In genomic region chr2:153543911-153544730, GRCm38 (mm10) we compare ENCODE assay signal across 11 mouse cellular contexts. TPM values are rescaled to one million over a fixed set of nuclear protein-coding genes. Genes with fewer than 3 reads are reported as not detected.
DNase-seq lines count a peak whose midpoint lies in the region; ATAC-seq and TF ChIP-seq lines count a peak whose summit lies in the region.
"Had no signal": no experiment of that assay in that cellular context is flagged by ENCODE, and none has a peak within 500 bp of the region (broad histone marks: within the 10 kb centered on the region; RNA-seq: fewer than 3 reads in every experiment).

No protein-coding gene starts in this region.

- peak overlapping the region; percentile 13; the same call in 1 of the 2 replicates for H3K27ac ChIP-seq in forebrain, embryonic 12.5 days
- no peak overlapping the region for H3K27ac ChIP-seq in forebrain, embryonic 13.5 days
- H3K27ac ChIP-seq in thymus, adult 2 months (ENCODE audit: control insufficient read depth, insufficient read depth, low read length): no peak overlapping the region
- H3K27ac ChIP-seq in intestine, postnatal 0 days (ENCODE audit: low read depth, low read length): no peak overlapping the region

- no peak for TF ChIP-seq CTCF in thymus, adult 2 months (IDR thresholded peaks at IDR 0.05; ENCODE audit: borderline replicate concordance, control insufficient read depth, extremely low read depth, insufficient read depth, low read length, poor library complexity)
- no peak for TF ChIP-seq CTCF in intestine, postnatal 0 days (IDR thresholded peaks at IDR 0.05; ENCODE audit: low read depth)

- no peak overlapping the region for H3K4me2 ChIP-seq in forebrain, embryonic 12.5 days
- no peak overlapping the region for H3K4me2 ChIP-seq in forebrain, embryonic 13.5 days
- H3K4me2 ChIP-seq in intestine, postnatal 0 days (replicated peaks; ENCODE audit: low read depth): no peak overlapping the region

- no peaks in the 10 kb centered on the region; the same call in 1 of the 2 replicates for H3K27me3 ChIP-seq in forebrain, embryonic 12.5 days
- H3K27me3 ChIP-seq in forebrain, embryonic 13.5 days: no peaks in the 10 kb centered on the region; the same call in 1 of the 2 replicates
- no peaks in the 10 kb centered on the region for H3K27me3 ChIP-seq in thymus, adult 2 months (ENCODE audit: control insufficient read depth, insufficient read depth, low read length)
- H3K27me3 ChIP-seq in intestine, postnatal 0 days (replicated peaks; ENCODE audit: control insufficient read depth, insufficient read depth, low read length): no peaks in the 10 kb centered on the region

- peaks cover 28% of the 10 kb centered on the region for H3K4me1 ChIP-seq in forebrain, embryonic 12.5 days
- peaks cover 29% of the 10 kb centered on the region for H3K4me1 ChIP-seq in forebrain, embryonic 13.5 days
- peaks cover 13% of the 10 kb centered on the region for H3K4me1 ChIP-seq in thymus, adult 2 months (replicated peaks; ENCODE audit: control insufficient read depth, insufficient read depth, low read length)
- peaks cover 8% of the 10 kb centered on the region; the same call in 1 of the 2 replicates for H3K4me1 ChIP-seq in intestine, postnatal 0 days (replicated peaks; ENCODE audit: control insufficient read depth, insufficient read depth, low read length)

- H3K4me3 ChIP-seq in forebrain, embryonic 12.5 days (replicated peaks): no peak overlapping the region
- no peak overlapping the region for H3K4me3 ChIP-seq in forebrain, embryonic 13.5 days
- no peak overlapping the region for H3K4me3 ChIP-seq in thymus, adult 2 months (ENCODE audit: control insufficient read depth, insufficient read depth, low read length)
- no peak overlapping the region for H3K4me3 ChIP-seq in intestine, postnatal 0 days (ENCODE audit: low read depth, low read length)

- peak; percentile 60 for DNase-seq in thymus, postnatal 0 days (ENCODE audit: low spot score)
- DNase-seq in thymus, adult 2 months: no peak
- peak; percentile 59 for DNase-seq in lung, postnatal 25 days (ENCODE audit: low spot score)
- no peak for DNase-seq in ovary, postnatal 10 days (ENCODE audit: low spot score)
- no peak for DNase-seq in kidney, adult 18-20 months
- DNase-seq: gastrocnemius, postnatal 10 days had no signal

- H3K9ac ChIP-seq in forebrain, embryonic 12.5 days: no peak overlapping the region
- H3K9ac ChIP-seq in forebrain, embryonic 13.5 days: no peak overlapping the region
- H3K9ac ChIP-seq in intestine, postnatal 0 days (ENCODE audit: low read depth, low read length): no peak overlapping the region

- H3K36me3 ChIP-seq in forebrain, embryonic 12.5 days (replicated peaks): no peaks in the 10 kb centered on the region
- no peaks in the 10 kb centered on the region for H3K36me3 ChIP-seq in forebrain, embryonic 13.5 days (ENCODE audit: poor library complexity, severe bottlenecking)
- no peaks in the 10 kb centered on the region for H3K36me3 ChIP-seq in thymus, adult 2 months (ENCODE audit: control insufficient read depth, insufficient read depth, low read length)
- H3K36me3 ChIP-seq in intestine, postnatal 0 days (ENCODE audit: control insufficient read depth, insufficient read depth): no peaks in the 10 kb centered on the region

- H3K9me3 ChIP-seq in forebrain, embryonic 12.5 days: no peaks in the 10 kb centered on the region
- H3K9me3 ChIP-seq in forebrain, embryonic 13.5 days (replicated peaks): no peaks in the 10 kb centered on the region
- no peaks in the 10 kb centered on the region for H3K9me3 ChIP-seq in intestine, postnatal 0 days (ENCODE audit: control insufficient read depth)

- TF ChIP-seq POLR2A in thymus, adult 2 months (IDR thresholded peaks at IDR 0.05; ENCODE audit: control insufficient read depth, extremely low read depth, insufficient read depth, low read length, poor library complexity): no peak

- WGBS in forebrain, embryonic 12.5 days: 84% methylated on average over 8 of the region's 8 CpGs
- 80% methylated on average over 8 of the region's 8 CpGs for WGBS in forebrain, embryonic 13.5 days
- WGBS in thymus, adult 2 months: 33% methylated on average over 8 of the region's 8 CpGs
- WGBS in intestine, postnatal 0 days: 77% methylated on average over 8 of the region's 8 CpGs

- no peak for ATAC-seq in forebrain, embryonic 12.5 days (ENCODE audit: low FRiP score)
- no peak for ATAC-seq in forebrain, embryonic 13.5 days
- ATAC-seq in intestine, postnatal 0 days: no peak
- ATAC-seq: activated CD4-positive, CD25-positive, alpha-beta regulatory T cell, adult 4 months; CD4-positive, CD25-positive, alpha-beta regulatory T cell, adult 4 months had no signal

RNA-seq across cellular contexts. Expression of gene Nol4l, which starts 14.3 kb away (rescaled TPM):
- polyA plus RNA-seq in forebrain, embryonic 12.5 days (2016; fragmentation: Nextera tagmentation; extraction: Ambion mirVana): 31.4 and 34.5 TPM in 2 replicates
- polyA plus RNA-seq in forebrain, embryonic 13.5 days (2015; fragmentation: Nextera tagmentation; extraction: Ambion mirVana): 32.1 and 36.7 TPM in 2 replicates
- polyA plus RNA-seq in thymus, postnatal 0 days (2015; fragmentation: Nextera tagmentation; extraction: Ambion mirVana): 1.9 and 2.0 TPM in 2 replicates
- 4.2 and 4.4 TPM in 2 replicates for polyA plus RNA-seq in thymus, adult 2 months (2012; rRNA removed)
- polyA plus RNA-seq in intestine, postnatal 0 days (2015; fragmentation: Nextera tagmentation; extraction: Ambion mirVana): 21.9 and 25.2 TPM in 2 replicates

RNA-seq across cellular contexts. Expression of gene 4930404H24Rik, which starts 51.5 kb away (rescaled TPM):
- not detected in 2 replicates for polyA plus RNA-seq in forebrain, embryonic 12.5 days (2016; fragmentation: Nextera tagmentation; extraction: Ambion mirVana)
- not detected in 2 replicates for polyA plus RNA-seq in forebrain, embryonic 13.5 days (2015; fragmentation: Nextera tagmentation; extraction: Ambion mirVana)
- not detected in 2 replicates for polyA plus RNA-seq in thymus, postnatal 0 days (2015; fragmentation: Nextera tagmentation; extraction: Ambion mirVana)
- not detected in 2 replicates for polyA plus RNA-seq in thymus, adult 2 months (2012; rRNA removed)
- not detected in 2 replicates for polyA plus RNA-seq in intestine, postnatal 0 days (2015; fragmentation: Nextera tagmentation; extraction: Ambion mirVana)
- polyA plus RNA-seq: activated CD4-positive, CD25-positive, alpha-beta regulatory T cell, adult 4 months; CD4-positive, CD25-positive, alpha-beta regulatory T cell, adult 4 months had no signal

Comparison
In these comparisons a context has a peak if more than half of its experiments do, and no peak if none do; other contexts are left out.
1. DNase-seq: peak in thymus, postnatal 0 days (single experiment) and lung, postnatal 25 days (single experiment); none in thymus, adult 2 months (single experiment), ovary, postnatal 10 days (single experiment) and kidney, adult 18-20 months (single experiment).